Mouse (Mus musculus): ENCODE data around the gene Gsdma.

GRCm38 (mm10) chr11:98693746-98694145 is 29.6 kb downstream of the Gsdma start:
- TF ChIP-seq CTCF (IDR thresholded peaks at IDR 0.05; ENCODE audit: low read depth, low read length): no peak
- no peak for TF ChIP-seq POLR2A (IDR thresholded peaks at IDR 0.05; ENCODE audit: borderline replicate concordance, low read depth, low read length)
